Mouse (Mus musculus): ENCODE measurements around the gene Sc5d. TPM values are rescaled to one million over a fixed set of nuclear protein-coding genes. Genes with fewer than 3 reads are reported as not detected.

The Sc5d gene
- polyA plus RNA-seq, 1 experiment from 2014 or later = 76.3 TPM

DNA sequence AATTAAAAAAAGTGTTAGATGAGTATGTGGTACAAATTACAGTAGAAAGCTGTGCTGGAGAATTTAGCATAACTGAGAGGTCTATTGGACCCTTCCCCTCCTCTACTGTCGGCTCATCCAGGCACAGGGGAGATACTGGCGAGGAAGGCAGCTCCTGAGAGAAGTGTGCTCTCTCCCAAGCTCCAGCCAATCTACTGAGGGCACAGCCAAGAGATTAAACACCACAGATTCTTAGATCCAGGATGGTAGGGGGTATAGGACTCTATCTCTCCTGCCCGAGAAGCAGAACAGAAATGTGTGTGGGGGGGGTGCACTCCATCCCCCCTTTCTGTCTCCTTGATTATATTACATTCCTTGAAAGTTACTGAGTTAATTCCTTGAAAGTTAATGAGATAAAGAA lies 14.0 kb upstream of the Sc5d start:
- Histone ChIP-seq H3K4me3 (replicated peaks; ENCODE audit: low read depth, low read length) (no peak overlapping the region), H3K9ac (replicated peaks; ENCODE audit: low read length) (no peak overlapping the region), H3K9me3 (ENCODE audit: control insufficient read depth, low read length) (no peaks in the 10 kb centered on the region), H3K27ac (replicated peaks; ENCODE audit: low read depth, low read length) (no peak overlapping the region), H3K4me1 (ENCODE audit: control insufficient read depth, insufficient read depth, low read length) (no peaks in the 10 kb centered on the region), H3K36me3 (ENCODE audit: control insufficient read depth, insufficient read depth, low read length) (no peaks in the 10 kb centered on the region), H3K27me3 (ENCODE audit: control insufficient read depth, insufficient read depth, low read length) (no peaks in the 10 kb centered on the region), H3K4me2 (ENCODE audit: low read length) (no peak overlapping the region)
- WGBS = 78% methylated on average over 3 of the region's 3 CpGs
- ATAC-seq (ENCODE audit: low FRiP score, low TSS enrichment) (no peak), DNase-seq (no peak)

DNA sequence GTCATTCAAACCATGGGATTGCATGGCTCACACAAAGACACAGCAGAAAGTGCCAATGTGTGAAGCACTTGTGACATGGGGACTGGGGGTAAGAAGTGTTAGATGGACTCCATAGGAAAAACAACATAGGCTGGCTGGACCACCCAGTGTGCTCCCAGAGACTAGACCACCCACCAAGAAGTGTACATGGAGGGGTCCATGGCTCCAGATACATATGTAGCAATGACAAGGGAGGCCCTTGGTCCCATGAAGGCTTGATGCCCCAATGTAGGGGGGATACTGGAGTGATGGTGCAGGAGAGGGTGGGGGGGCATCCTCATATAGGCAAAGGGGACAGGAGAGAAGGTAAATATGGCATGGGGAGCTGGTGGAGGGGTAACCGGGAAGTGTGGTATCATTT lies 13.6 kb upstream of the Sc5d start:
- Histone ChIP-seq H3K9me3 (ENCODE audit: control insufficient read depth, low read length) (no peaks in the 10 kb centered on the region), H3K9ac (replicated peaks; ENCODE audit: low read length) (no peak overlapping the region), H3K4me1 (ENCODE audit: control insufficient read depth, insufficient read depth, low read length) (no peaks in the 10 kb centered on the region), H3K27me3 (ENCODE audit: control insufficient read depth, insufficient read depth, low read length) (no peaks in the 10 kb centered on the region), H3K27ac (replicated peaks; ENCODE audit: low read depth, low read length) (no peak overlapping the region), H3K4me3 (replicated peaks; ENCODE audit: low read depth, low read length) (no peak overlapping the region), H3K36me3 (ENCODE audit: control insufficient read depth, insufficient read depth, low read length) (no peaks in the 10 kb centered on the region), H3K4me2 (ENCODE audit: low read length) (no peak overlapping the region)
- ATAC-seq (ENCODE audit: low FRiP score, low TSS enrichment) = no peak
- no peak for DNase-seq
- 93% methylated on average over 1 of the region's 1 CpGs for WGBS

DNA sequence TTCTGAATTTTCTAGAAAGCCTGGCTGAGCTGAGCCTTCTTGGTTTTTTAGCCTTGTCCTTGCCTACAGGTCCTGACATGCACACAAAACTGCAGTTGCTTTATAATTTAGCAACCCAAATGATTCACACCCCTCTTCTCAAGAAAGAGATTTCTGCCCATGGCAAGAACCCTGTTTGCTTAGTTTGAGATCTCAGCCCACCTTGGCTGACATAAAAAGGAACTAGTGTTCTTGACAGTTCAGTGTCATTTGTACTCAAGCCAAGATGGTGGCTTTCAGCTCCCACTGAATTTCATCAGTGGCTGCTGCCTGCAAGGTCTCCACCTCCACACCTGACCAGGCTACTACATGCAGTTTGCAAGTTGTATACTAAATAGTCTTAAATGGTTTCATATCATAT lies 13.1 kb upstream of the Sc5d start:
- Histone ChIP-seq H3K4me1 (ENCODE audit: control insufficient read depth, insufficient read depth, low read length) (no peaks in the 10 kb centered on the region), H3K27ac (replicated peaks; ENCODE audit: low read depth, low read length) (no peak overlapping the region), H3K4me2 (ENCODE audit: low read length) (no peak overlapping the region), H3K36me3 (ENCODE audit: control insufficient read depth, insufficient read depth, low read length) (no peaks in the 10 kb centered on the region), H3K27me3 (ENCODE audit: control insufficient read depth, insufficient read depth, low read length) (no peaks in the 10 kb centered on the region), H3K4me3 (replicated peaks; ENCODE audit: low read depth, low read length) (no peak overlapping the region), H3K9ac (replicated peaks; ENCODE audit: low read length) (no peak overlapping the region), H3K9me3 (ENCODE audit: control insufficient read depth, low read length) (no peaks in the 10 kb centered on the region)
- DNase-seq = no peak
- ATAC-seq (ENCODE audit: low FRiP score, low TSS enrichment) = no peak

DNA sequence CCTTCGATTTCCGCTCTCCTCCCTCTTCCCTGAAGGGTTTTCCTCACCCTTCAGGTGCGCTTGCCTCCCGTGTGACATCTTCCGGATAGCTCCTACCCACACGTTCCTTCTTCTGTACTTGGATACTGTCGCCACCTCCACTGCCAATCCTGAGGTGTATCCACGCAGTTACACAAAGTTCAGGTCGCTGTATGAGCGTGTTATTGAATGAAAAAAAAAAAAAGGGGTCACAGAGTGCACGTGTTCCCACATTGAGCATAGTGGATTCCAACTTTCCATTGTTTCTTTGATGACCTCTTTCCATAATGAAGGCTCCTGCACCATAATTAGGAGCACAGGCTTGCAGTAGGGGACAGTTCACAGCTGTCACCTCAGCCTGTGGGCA lies 11.7 kb upstream of the Sc5d start:
- Histone ChIP-seq H3K27me3 (ENCODE audit: control insufficient read depth, insufficient read depth, low read length) (no peaks in the 10 kb centered on the region), H3K4me3 (replicated peaks; ENCODE audit: low read depth, low read length) (no peak overlapping the region), H3K36me3 (ENCODE audit: control insufficient read depth, insufficient read depth, low read length) (no peaks in the 10 kb centered on the region), H3K4me2 (ENCODE audit: low read length) (no peak overlapping the region), H3K9ac (replicated peaks; ENCODE audit: low read length) (no peak overlapping the region), H3K4me1 (ENCODE audit: control insufficient read depth, insufficient read depth, low read length) (no peaks in the 10 kb centered on the region), H3K27ac (replicated peaks; ENCODE audit: low read depth, low read length) (no peak overlapping the region), H3K9me3 (ENCODE audit: control insufficient read depth, low read length) (no peaks in the 10 kb centered on the region)
- 69% methylated on average over 11 of the region's 11 CpGs for WGBS
- DNase-seq = no peak
- no peak for ATAC-seq (ENCODE audit: low FRiP score, low TSS enrichment)

DNA sequence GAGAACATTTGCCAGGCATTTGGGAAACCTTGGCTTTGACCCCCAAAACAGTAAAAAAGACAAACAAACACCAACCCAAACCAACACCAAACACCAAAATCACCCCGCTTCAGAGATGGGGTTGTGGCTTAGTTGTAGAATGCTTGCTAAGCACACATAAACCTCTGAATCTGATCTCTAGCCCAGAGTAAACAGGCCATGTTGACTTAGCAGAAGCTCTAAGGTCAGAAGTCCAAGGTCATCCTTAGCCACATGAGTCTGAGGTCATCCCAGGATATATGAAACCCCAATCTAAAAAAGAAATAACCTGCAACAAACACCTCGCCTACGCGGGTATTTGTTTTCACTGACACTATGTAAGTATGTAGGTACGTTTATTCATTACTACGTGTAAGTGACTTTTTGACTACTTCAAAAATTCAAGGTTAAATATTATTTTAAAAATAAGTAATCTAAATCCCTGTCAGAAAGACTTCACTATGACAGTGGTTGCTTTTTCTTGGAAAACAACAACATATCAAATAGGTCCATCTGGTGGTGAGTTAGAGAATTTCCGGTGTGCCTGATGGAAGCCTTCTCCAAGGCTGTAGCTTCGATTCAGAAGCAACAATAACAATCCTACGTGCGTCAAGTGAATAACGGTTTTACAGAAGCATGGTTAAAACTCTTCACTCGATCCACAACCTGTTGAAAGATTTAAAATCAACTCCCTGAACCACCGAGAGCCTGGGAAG lies 11.1 kb upstream of the Sc5d start:
- no peaks in the 10 kb centered on the region for H3K36me3 ChIP-seq (ENCODE audit: control insufficient read depth, insufficient read depth, low read length)
- DNase-seq (peak; percentile 82), ATAC-seq (ENCODE audit: low FRiP score, low TSS enrichment) (no peak)
- H3K27me3 ChIP-seq (ENCODE audit: control insufficient read depth, insufficient read depth, low read length) = no peaks in the 10 kb centered on the region
- no peak overlapping the region for H3K4me3 ChIP-seq (replicated peaks; ENCODE audit: low read depth, low read length)
- 61% methylated on average over 13 of the region's 13 CpGs for WGBS
- no peak overlapping the region for H3K4me2 ChIP-seq (ENCODE audit: low read length)
- no peaks in the 10 kb centered on the region for H3K9me3 ChIP-seq (ENCODE audit: control insufficient read depth, low read length)
- H3K4me1 ChIP-seq (ENCODE audit: control insufficient read depth, insufficient read depth, low read length) = no peaks in the 10 kb centered on the region
- H3K27ac ChIP-seq (replicated peaks; ENCODE audit: low read depth, low read length) = no peak overlapping the region
- no peak overlapping the region for H3K9ac ChIP-seq (replicated peaks; ENCODE audit: low read length)

DNA sequence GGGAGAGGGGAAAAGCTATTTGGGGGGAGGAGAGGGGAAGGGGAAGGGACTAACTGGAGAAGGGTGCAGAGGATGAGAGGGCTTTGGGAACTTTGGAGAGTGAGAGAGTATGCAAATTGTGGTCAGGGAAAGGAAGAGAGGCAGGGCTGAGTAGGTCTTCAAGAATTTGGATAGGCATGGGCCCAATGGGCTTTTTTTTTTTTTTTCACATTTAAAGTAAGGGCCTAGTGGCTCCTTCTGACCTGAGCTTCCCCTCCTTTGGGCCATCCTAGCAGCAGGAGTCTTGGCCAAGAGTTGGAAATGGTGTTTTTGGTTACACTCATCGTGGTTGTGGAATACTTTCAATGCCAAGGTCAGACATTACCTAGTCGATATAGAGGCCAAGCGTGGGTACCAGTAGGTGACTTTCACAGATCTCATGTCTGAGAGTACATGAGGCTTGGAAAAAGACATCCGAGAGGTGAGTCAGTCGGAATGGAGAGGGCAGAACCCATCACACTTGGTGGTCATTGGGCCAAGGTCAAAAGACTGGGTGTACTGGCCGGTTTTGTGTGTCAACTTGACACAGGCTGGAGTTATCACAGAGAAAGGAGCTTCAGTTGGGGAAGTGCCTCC lies 9.7 kb upstream of the Sc5d start:
- DNase-seq (no peak), ATAC-seq (ENCODE audit: low FRiP score, low TSS enrichment) (no peak)
- 89% methylated on average over 6 of the region's 6 CpGs for WGBS

DNA sequence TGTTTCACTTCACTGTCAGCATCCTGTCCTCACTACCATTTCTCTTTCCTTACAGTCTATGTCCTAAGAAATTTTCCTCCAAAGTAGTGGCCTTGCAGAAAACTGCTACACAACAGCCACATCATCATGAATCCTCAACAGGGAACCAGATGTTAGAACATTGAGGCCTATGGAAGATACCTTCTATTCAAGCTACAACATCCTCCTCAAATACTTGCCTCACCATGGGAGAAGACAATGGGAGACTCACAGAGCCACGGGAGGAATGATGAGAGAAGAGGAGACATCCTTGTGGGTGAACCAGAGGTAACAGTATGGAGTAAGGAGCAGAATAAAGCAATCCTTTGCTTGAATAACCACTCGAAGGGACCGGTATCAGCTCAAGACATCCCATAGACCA lies 9.1 kb upstream of the Sc5d start:
- Histone ChIP-seq H3K4me3 (replicated peaks; ENCODE audit: low read depth, low read length) (no peak overlapping the region), H3K27ac (replicated peaks; ENCODE audit: low read depth, low read length) (no peak overlapping the region), H3K27me3 (ENCODE audit: control insufficient read depth, insufficient read depth, low read length) (no peaks in the 10 kb centered on the region), H3K4me1 (ENCODE audit: control insufficient read depth, insufficient read depth, low read length) (no peaks in the 10 kb centered on the region), H3K4me2 (ENCODE audit: low read length) (no peak overlapping the region), H3K9me3 (ENCODE audit: control insufficient read depth, low read length) (no peaks in the 10 kb centered on the region), H3K9ac (replicated peaks; ENCODE audit: low read length) (no peak overlapping the region), H3K36me3 (ENCODE audit: control insufficient read depth, insufficient read depth, low read length) (no peaks in the 10 kb centered on the region)
- WGBS = 80% methylated on average over 3 of the region's 3 CpGs
- DNase-seq (no peak), ATAC-seq (ENCODE audit: low FRiP score, low TSS enrichment) (no peak)

More for the DNA sequence above, 9.7 kb upstream of the Sc5d start:
- H3K27me3 ChIP-seq (ENCODE audit: control insufficient read depth, insufficient read depth, low read length) = no peaks in the 10 kb centered on the region
- no peaks in the 10 kb centered on the region for H3K36me3 ChIP-seq (ENCODE audit: control insufficient read depth, insufficient read depth, low read length)
- H3K4me3 ChIP-seq (replicated peaks; ENCODE audit: low read depth, low read length) = no peak overlapping the region
- H3K9ac ChIP-seq (replicated peaks; ENCODE audit: low read length) = no peak overlapping the region
- no peaks in the 10 kb centered on the region for H3K4me1 ChIP-seq (ENCODE audit: control insufficient read depth, insufficient read depth, low read length)
- no peak overlapping the region for H3K4me2 ChIP-seq (ENCODE audit: low read length)
- no peaks in the 10 kb centered on the region for H3K9me3 ChIP-seq (ENCODE audit: control insufficient read depth, low read length)
- H3K27ac ChIP-seq (replicated peaks; ENCODE audit: low read depth, low read length) = no peak overlapping the region

DNA sequence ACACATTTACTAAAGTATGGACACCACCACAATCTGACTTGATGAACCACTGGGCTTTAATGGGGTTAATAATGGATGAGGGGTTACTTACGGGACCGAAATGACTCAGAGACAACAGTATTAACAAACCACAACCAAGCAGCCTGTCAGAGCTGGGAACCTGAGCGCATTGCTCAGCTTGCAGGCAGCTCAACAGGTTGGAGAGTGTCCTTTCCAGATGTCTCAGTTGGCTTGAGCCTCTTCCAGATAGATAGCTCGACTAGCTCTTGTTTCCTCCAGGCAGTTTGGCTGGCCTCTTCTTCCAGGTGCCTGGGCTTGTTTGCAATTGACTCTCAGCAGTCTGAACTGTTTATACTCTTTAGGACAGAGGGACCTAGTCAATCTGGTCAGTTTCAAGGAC lies 8.6 kb upstream of the Sc5d start:
- no peak for DNase-seq
- no peaks in the 10 kb centered on the region for H3K4me1 ChIP-seq (ENCODE audit: control insufficient read depth, insufficient read depth, low read length)
- H3K9me3 ChIP-seq (ENCODE audit: control insufficient read depth, low read length) = no peaks in the 10 kb centered on the region
- H3K4me2 ChIP-seq (ENCODE audit: low read length) = no peak overlapping the region
- no peak overlapping the region for H3K4me3 ChIP-seq (replicated peaks; ENCODE audit: low read depth, low read length)
- H3K27me3 ChIP-seq (ENCODE audit: control insufficient read depth, insufficient read depth, low read length) = no peaks in the 10 kb centered on the region
- WGBS = 82% methylated on average over 4 of the region's 4 CpGs
- ATAC-seq (ENCODE audit: low FRiP score, low TSS enrichment) = no peak
- H3K36me3 ChIP-seq (ENCODE audit: control insufficient read depth, insufficient read depth, low read length) = no peaks in the 10 kb centered on the region
- no peak overlapping the region for H3K9ac ChIP-seq (replicated peaks; ENCODE audit: low read length)
- H3K27ac ChIP-seq (replicated peaks; ENCODE audit: low read depth, low read length) = no peak overlapping the region

DNA sequence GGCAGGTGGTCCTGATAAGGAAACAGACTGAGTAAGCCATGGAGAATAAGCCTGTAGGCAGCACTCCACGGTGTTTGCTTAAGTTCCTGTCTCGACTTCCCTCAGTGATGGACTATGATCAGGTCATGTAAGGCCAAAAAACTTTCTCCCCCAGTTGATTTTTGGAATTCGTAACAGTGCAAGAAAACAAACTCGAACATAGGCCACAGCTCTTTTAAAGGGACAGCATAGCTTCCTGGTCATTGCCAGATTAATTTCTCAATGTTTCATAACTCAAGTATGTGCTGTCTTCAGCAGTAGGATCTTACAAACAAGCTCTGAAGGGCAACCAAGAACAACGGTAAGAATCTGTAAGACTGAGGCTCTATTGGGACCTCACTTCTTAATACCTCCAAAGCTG lies 7.4 kb upstream of the Sc5d start:
- Histone ChIP-seq H3K27me3 (ENCODE audit: control insufficient read depth, insufficient read depth, low read length) (no peaks in the 10 kb centered on the region), H3K4me3 (replicated peaks; ENCODE audit: low read depth, low read length) (no peak overlapping the region), H3K4me2 (ENCODE audit: low read length) (no peak overlapping the region), H3K36me3 (ENCODE audit: control insufficient read depth, insufficient read depth, low read length) (no peaks in the 10 kb centered on the region), H3K9me3 (ENCODE audit: control insufficient read depth, low read length) (no peaks in the 10 kb centered on the region), H3K9ac (replicated peaks; ENCODE audit: low read length) (no peak overlapping the region), H3K4me1 (ENCODE audit: control insufficient read depth, insufficient read depth, low read length) (no peaks in the 10 kb centered on the region), H3K27ac (replicated peaks; ENCODE audit: low read depth, low read length) (no peak overlapping the region)
- WGBS = 84% methylated on average over 5 of the region's 5 CpGs
- DNase-seq (no peak), ATAC-seq (ENCODE audit: low FRiP score, low TSS enrichment) (no peak)
